Mouse (Mus musculus) hindbrain, embryonic 10.5 days (tissue): ENCODE data around the gene Got1. TPM values are rescaled to one million over a fixed set of nuclear protein-coding genes. Genes with fewer than 3 reads are reported as not detected.
"Not testable (repeated sequence)": the region's sequence is repeated elsewhere in the genome, so short reads cannot be mapped to it uniquely, and the experiment has no call there.

Source experiments
- DNase-seq: peaks from one replicate; pipeline ENCODE4 v3.0.0-alpha.2; 2017; ENCODE audit warnings: low spot score
- H3K27ac ChIP-seq: fragments of 300-500 bp; sonication (generic); 2 replicates; pipeline ENCODE4 v1.5.1; 2016; ENCODE audit warnings: mild to moderate bottlenecking, moderate library complexity
- H3K27me3 ChIP-seq: fragments of 300-500 bp; sonication (generic); 2 replicates; pipeline ENCODE4 v1.6.1; 2016; ENCODE audit warnings: mild to moderate bottlenecking; ENCODE audit not compliant: poor library complexity, insufficient read depth, severe bottlenecking
- H3K36me3 ChIP-seq: fragments of 300-500 bp; sonication (generic); 2 replicates; pipeline ENCODE4 v1.6.1; 2016; ENCODE audit warnings: mild to moderate bottlenecking, moderate library complexity
- H3K4me1 ChIP-seq: fragments of 300-500 bp; sonication (generic); replicated peaks from 2 replicates; pipeline ENCODE4 v1.6.1; 2016; ENCODE audit warnings: mild to moderate bottlenecking
- H3K4me3 ChIP-seq: fragments of 300-500 bp; sonication (generic); 2 replicates; pipeline ENCODE4 v1.5.1; 2016; ENCODE audit warnings: mild to moderate bottlenecking, moderate library complexity
- H3K9me3 ChIP-seq: fragments of 300-500 bp; sonication (generic); 2 replicates; pipeline ENCODE4 v1.6.1; 2016; ENCODE audit warnings: mild to moderate bottlenecking, moderate library complexity
- WGBS: fragments of 180-500 bp; shearing (Covaris S2); methylation state at CpG from one replicate; pipeline ENCODE4 v1.1.7; 2016; 5-methylcytosine and 5-hydroxymethylcytosine counted together
- polyA plus RNA-seq: library from polyadenylated mRNA; unstranded; fragments of >200 nt; fragmentation: Nextera tagmentation; extraction: Ambion mirVana; gene quantifications from 2 replicates; pipeline ENCODE4 v1.2.1, GENCODE M21; 2016

The Got1 gene
- polyA plus RNA-seq, 1 experiment from 2014 or later: 60.5 TPM

- H3K36me3 ChIP-seq: peaks cover 27% of the 10 kb centered on the region
- H3K4me1 ChIP-seq: peaks cover 33% of the 10 kb centered on the region
- no peaks in the 10 kb centered on the region for H3K27me3 ChIP-seq
- H3K4me3 ChIP-seq: no peak overlapping the region
- no peak for DNase-seq
- 86% methylated on average over 7 of the region's 7 CpGs for WGBS
- H3K9me3 ChIP-seq: no peaks in the 10 kb centered on the region
- no peak overlapping the region for H3K27ac ChIP-seq
Measured at GRCm38 (mm10) chr19:43518261-43518660, 6.1 kb downstream of the Got1 start.

GRCm38 (mm10) chr19:43517808-43518207 is 6.6 kb downstream of the Got1 start:
- no peak for DNase-seq
- H3K4me1 ChIP-seq: peaks cover 29% of the 10 kb centered on the region
- H3K36me3 ChIP-seq: peaks cover 29% of the 10 kb centered on the region
- no peaks in the 10 kb centered on the region for H3K27me3 ChIP-seq
- no peaks in the 10 kb centered on the region for H3K9me3 ChIP-seq
- WGBS: 90% methylated on average over 7 of the region's 7 CpGs
- H3K27ac ChIP-seq: no peak overlapping the region
- H3K4me3 ChIP-seq: no peak overlapping the region

- peaks cover 33% of the 10 kb centered on the region for H3K36me3 ChIP-seq
- no peaks in the 10 kb centered on the region for H3K27me3 ChIP-seq
- no peak overlapping the region for H3K27ac ChIP-seq
- no peak for DNase-seq
- H3K4me3 ChIP-seq: no peak overlapping the region
- peaks cover 25% of the 10 kb centered on the region for H3K4me1 ChIP-seq
- no peaks in the 10 kb centered on the region for H3K9me3 ChIP-seq
- WGBS: 88% methylated on average over 6 of the region's 6 CpGs
Measured at GRCm38 (mm10) chr19:43517320-43517719, 7.1 kb downstream of the Got1 start.

GRCm38 (mm10) chr19:43516397-43517035 is 7.9 kb downstream of the Got1 start:
- no peak for DNase-seq
- WGBS: 94% methylated on average over 14 of the region's 14 CpGs
- Histone ChIP-seq H3K9me3 (no peaks in the 10 kb centered on the region), H3K4me1 (peaks cover 17% of the 10 kb centered on the region), H3K36me3 (peaks cover 41% of the 10 kb centered on the region), H3K4me3 (no peak overlapping the region), H3K27ac (no peak overlapping the region), H3K27me3 (no peaks in the 10 kb centered on the region)

GRCm38 (mm10) chr19:43515668-43516396 is 8.6 kb downstream of the Got1 start:
- Histone ChIP-seq H3K27me3 (no peaks in the 10 kb centered on the region), H3K4me1 (peaks cover 10% of the 10 kb centered on the region), H3K27ac (no peak overlapping the region), H3K36me3 (peaks cover 47% of the 10 kb centered on the region), H3K9me3 (no peaks in the 10 kb centered on the region), H3K4me3 (no peak overlapping the region)
- whole genome bisulfite sequencing: 94% methylated on average over 23 of the region's 23 CpGs
- DNase-seq: no peak

GRCm38 (mm10) chr19:43513874-43514273 is 10.5 kb downstream of the Got1 start:
- WGBS: 94% methylated on average over 8 of the region's 8 CpGs
- H3K36me3 ChIP-seq: peaks cover 67% of the 10 kb centered on the region
- no peak for DNase-seq

GRCm38 (mm10) chr19:43511621-43512620 is 12.5 kb downstream of the Got1 start:
- peaks cover 87% of the 10 kb centered on the region for H3K36me3 ChIP-seq
- H3K4me1 ChIP-seq: no peaks in the 10 kb centered on the region
- 88% methylated on average over 22 of the region's 22 CpGs for WGBS
- H3K4me3 ChIP-seq: no peak overlapping the region
- no peak overlapping the region for H3K27ac ChIP-seq
- no peak for DNase-seq
- no peaks in the 10 kb centered on the region for H3K27me3 ChIP-seq
- H3K9me3 ChIP-seq: no peaks in the 10 kb centered on the region

More at GRCm38 (mm10) chr19:43513874-43514273, 10.5 kb downstream of the Got1 start:
- Histone ChIP-seq H3K27me3 (no peaks in the 10 kb centered on the region), H3K4me1 (no peaks in the 10 kb centered on the region), H3K9me3 (no peaks in the 10 kb centered on the region), H3K4me3 (no peak overlapping the region), H3K27ac (no peak overlapping the region)

GRCm38 (mm10) chr19:43510436-43511220 is 13.8 kb downstream of the Got1 start:
- Histone ChIP-seq H3K27ac (no peak overlapping the region), H3K27me3 (no peaks in the 10 kb centered on the region), H3K4me3 (no peak overlapping the region), H3K4me1 (no peaks in the 10 kb centered on the region), H3K9me3 (no peaks in the 10 kb centered on the region), H3K36me3 (peaks cover 96% of the 10 kb centered on the region)
- DNase-seq: no peak
- 91% methylated on average over 14 of the region's 14 CpGs for WGBS

- H3K36me3 ChIP-seq: peaks cover 95% of the 10 kb centered on the region
- no peaks in the 10 kb centered on the region for H3K27me3 ChIP-seq
- DNase-seq: no peak
- no peak overlapping the region for H3K4me3 ChIP-seq
- no peaks in the 10 kb centered on the region for H3K9me3 ChIP-seq
- no peaks in the 10 kb centered on the region for H3K4me1 ChIP-seq
- whole genome bisulfite sequencing: 91% methylated on average over 12 of the region's 12 CpGs
- no peak overlapping the region for H3K27ac ChIP-seq
Measured at GRCm38 (mm10) chr19:43505441-43505840, 19.0 kb downstream of the Got1 start.

- DNase-seq, H3K9me3 ChIP-seq, H3K4me1 ChIP-seq, H3K27me3 ChIP-seq, H3K27ac ChIP-seq, H3K4me3 ChIP-seq: not testable (repeated sequence)
- peaks cover 95% of the 10 kb centered on the region for H3K36me3 ChIP-seq
- 88% methylated on average over 9 of the region's 9 CpGs for WGBS
Measured at GRCm38 (mm10) chr19:43503593-43503992, 20.8 kb downstream of the Got1 start.

- 84% methylated on average over 11 of the region's 11 CpGs for WGBS
- Histone ChIP-seq H3K4me1 (no peaks in the 10 kb centered on the region), H3K36me3 (peaks cover 88% of the 10 kb centered on the region)
Measured at GRCm38 (mm10) chr19:43502630-43503029, 21.8 kb downstream of the Got1 start.

GRCm38 (mm10) chr19:43498874-43499273 is 25.5 kb downstream of the Got1 start:
- Histone ChIP-seq H3K9me3 (no peaks in the 10 kb centered on the region), H3K27me3 (peaks cover 15% of the 10 kb centered on the region), H3K27ac (no peak overlapping the region), H3K4me1 (peaks cover 17% of the 10 kb centered on the region), H3K4me3 (no peak overlapping the region), H3K36me3 (peaks cover 52% of the 10 kb centered on the region)
- 88% methylated on average over 7 of the region's 7 CpGs for WGBS
- DNase-seq: no peak

More at GRCm38 (mm10) chr19:43502630-43503029, 21.8 kb downstream of the Got1 start:
- no peak overlapping the region for H3K27ac ChIP-seq
- no peaks in the 10 kb centered on the region for H3K27me3 ChIP-seq
- no peaks in the 10 kb centered on the region for H3K9me3 ChIP-seq
- DNase-seq: no peak
- no peak overlapping the region for H3K4me3 ChIP-seq
